Mouse (Mus musculus) lung, adult 2 months (tissue): ENCODE data around the gene Srebf1.

Source experiments
- CTCF ChIP-seq: fragments of 200-500 bp; IDR thresholded peaks from 2 replicates; pipeline ENCODE4 v1.5.1; 2011; ENCODE audit warnings: mild to moderate bottlenecking, low read length, control low read depth; ENCODE audit not compliant: insufficient read depth
- POLR2A ChIP-seq: fragments of 200-500 bp; IDR thresholded peaks from 2 replicates; pipeline ENCODE4 v1.6.1; 2011; ENCODE audit warnings: low read depth, mild to moderate bottlenecking, control low read depth, low read length, borderline replicate concordance; ENCODE audit errors: extremely low read depth

DNA sequence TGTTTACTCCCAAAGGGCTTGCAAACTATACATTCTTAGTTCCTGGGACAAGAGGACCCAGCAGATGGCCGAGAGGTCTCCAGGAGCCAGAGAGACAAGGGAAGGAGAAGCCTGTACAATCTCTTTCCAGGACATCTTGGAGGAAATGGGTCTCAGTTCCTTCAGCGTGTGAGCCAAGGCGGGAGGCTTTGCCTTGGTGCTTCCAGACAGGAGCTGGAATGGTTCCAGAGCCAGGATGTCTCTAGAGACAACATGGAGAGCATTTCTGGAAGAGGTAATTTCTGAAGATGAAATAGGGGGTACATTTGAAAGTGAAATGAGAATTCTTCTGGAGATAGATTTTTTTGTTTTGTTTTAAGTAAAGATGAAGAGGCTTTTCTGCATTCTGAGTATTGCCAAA, 71.7 kb downstream of the Srebf1 start:
- TF ChIP-seq CTCF, result no peak
- TF ChIP-seq POLR2A, result no peak
